Mouse (Mus musculus) layer of hippocampus, adult 18-20 months (tissue): ENCODE measurements at regions not wholly inside any gene's neighbourhood (a gene's known extent, or its start where the extent isn't known, plus 50 kb on each side); places are given as distances from the start of the nearest gene placed in this dataset.

Experiments used
- DNase-seq, 2 experiments: peaks; one replicate each; pipeline ENCODE4 v3.0.0; 2022; ENCODE audit warnings: low spot score in 2 of 2

DNA sequence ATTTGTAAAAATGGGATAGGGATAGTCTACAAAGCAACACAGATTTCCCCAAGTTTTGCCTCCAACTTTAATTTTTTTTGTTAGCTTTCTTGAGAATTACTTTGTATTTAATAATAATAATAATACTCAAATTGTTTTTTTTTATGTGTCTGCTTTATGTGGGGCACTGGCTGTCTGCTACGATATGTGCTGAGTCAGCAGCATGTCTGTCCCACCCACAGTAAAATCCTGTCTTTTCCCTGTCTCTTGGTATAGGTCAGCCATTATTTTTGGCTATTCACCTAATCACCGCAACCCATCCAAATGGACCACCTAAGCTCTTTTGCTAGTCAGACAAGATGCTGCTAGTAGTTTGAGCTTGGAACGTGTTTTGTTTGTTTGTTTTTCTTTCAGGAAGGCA lies 473.0 kb downstream of the Hs3st4 start:
- DNase-seq = no peak

- DNase-seq = no peak
These were observed 504.7 kb downstream of the Hs3st4 start for GRCm38 (mm10) chr7:124487326-124487725.

DNA sequence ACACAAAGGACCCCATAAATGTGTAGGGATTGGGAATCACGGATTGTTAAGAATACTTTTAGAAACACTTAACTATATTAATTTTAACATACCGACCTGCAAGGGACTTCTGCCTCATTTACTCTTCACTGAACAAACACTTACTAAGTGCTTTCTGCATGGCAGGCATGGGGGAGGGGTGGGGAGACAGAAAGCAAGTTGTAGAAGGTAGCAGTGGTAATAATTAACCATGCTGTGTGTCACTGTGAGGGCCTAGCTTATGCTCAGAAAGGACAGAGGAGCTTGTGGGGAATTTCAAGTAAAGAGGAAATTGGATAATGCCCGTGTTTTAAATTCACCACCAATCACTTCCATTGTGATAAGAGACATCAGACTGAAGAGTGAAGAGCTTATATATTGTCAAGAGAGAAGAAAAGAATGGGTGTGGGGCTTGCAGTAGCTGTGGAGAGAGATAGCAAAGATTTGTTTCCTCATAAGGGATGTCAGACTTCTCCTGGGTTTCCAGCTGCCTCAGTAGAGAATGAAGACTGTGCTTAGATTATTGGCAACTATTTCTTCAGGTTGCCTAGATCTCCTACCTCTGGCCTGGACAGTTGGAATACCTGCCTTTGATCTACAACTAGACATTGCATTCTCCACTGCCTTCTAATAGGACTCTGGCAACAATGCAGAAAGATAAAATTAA lies 508.6 kb downstream of the Hs3st4 start:
- DNase-seq = no peak

GRCm38 (mm10) chr7:124491851-124492390 lies 509.3 kb downstream of the Hs3st4 start:
- DNase-seq = no peak

DNA sequence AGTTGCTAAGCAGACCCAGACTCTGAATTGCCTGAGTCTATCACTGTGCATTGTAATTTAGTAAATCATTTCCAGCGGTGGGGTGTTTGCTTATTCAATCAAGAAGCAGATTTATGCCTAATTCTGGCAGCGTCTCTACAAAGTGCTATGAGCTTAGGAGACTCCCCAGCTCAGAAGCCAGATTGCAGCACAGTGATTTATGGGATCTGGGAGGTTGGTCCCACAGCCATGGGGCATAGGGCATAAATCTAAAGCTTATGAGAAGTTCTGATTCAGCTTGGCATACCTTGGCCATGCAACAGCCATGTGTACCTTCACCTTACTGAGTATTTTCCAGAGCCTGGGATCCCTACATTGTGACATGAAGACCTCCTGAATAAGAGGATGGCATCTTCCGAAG lies 518.0 kb downstream of the Hs3st4 start:
- no peak for DNase-seq

DNA sequence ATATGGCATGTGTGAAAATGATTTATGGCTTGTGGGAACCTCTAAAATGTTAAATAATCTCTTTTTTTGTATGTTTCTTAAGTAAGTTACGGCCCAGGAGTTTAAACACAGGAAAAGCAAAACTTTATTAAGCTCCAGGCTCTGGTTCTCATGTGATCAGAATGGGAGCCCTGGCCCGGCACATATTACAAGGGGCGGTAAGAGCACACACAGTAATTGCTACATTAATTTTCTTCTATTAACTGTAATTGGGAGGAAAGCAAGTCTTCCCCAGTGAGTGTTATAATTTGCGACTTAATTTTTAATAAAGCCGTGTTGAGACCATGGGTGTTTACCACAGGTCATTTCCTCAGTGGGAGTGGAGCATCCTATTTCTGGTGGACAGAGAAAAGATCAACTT lies 520.1 kb downstream of the Hs3st4 start:
- no peak for DNase-seq

GRCm38 (mm10) chr7:124549038-124549437 lies 566.4 kb downstream of the Hs3st4 start:
- no peak for DNase-seq

- no peak for DNase-seq
These were observed 574.5 kb downstream of the Hs3st4 start for GRCm38 (mm10) chr7:124557213-124557612.

GRCm38 (mm10) chr7:124570804-124571203 lies 588.1 kb downstream of the Hs3st4 start:
- no peak for DNase-seq

DNA sequence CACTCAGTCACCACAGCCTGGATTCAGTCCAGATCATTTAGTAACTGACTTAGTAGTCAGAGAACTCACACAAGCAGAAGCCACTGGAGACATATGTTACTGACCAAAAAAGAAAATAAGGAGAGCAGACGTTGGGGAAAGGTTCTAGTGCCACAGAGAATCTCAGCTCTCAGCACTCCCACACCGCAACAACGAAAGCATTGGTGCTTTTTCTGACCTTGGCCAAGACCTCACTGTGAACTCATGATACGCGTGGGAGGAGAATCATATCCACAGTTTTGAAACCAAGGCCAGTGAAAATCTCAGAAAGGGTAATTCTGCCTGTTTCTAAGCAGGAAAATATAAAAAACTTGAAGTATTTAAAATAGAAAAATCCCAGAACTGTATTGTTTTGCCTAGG lies 591.0 kb downstream of the Hs3st4 start:
- no peak for DNase-seq

DNA sequence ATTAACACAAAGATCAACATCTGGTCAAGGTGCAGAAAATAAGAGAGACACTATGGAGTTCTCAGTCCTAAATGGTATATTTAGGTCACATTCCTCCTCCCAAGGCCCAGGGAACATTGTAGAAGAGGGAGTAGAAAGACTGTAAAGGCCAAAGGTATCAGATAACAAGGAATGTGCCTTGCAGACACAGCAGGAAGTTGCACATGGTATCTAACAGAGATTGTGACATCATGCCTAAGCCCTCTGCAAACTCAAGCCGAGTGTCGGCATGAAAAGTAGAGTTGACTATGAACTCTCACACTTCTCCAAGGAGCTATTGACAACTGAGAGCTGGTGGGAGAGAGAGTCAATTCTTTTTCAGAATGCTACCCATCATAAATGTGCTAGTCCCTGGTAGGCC lies 598.7 kb downstream of the Hs3st4 start:
- no peak for DNase-seq

DNA sequence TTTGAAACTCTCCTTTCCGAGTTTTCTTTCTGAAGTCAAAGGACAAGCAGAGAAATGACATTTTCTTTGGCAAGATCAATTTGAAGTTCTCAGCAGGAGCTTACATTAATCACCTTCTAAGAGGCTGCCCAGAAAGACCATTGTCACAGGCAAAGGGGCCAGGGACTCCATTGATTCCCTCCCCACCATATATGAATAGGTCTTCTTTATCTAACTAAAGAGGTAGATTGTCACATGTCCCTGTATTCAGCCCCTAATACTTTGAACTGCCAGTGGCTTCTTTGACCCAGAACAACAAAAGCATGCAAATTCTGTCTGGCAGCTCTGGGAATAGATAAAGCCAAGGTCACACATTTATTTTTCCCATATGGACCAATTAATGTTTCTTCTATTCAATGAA lies 602.6 kb downstream of the Hs3st4 start:
- DNase-seq = no peak

GRCm38 (mm10) chr7:124591369-124591768 lies 608.7 kb downstream of the Hs3st4 start:
- no peak for DNase-seq

DNA sequence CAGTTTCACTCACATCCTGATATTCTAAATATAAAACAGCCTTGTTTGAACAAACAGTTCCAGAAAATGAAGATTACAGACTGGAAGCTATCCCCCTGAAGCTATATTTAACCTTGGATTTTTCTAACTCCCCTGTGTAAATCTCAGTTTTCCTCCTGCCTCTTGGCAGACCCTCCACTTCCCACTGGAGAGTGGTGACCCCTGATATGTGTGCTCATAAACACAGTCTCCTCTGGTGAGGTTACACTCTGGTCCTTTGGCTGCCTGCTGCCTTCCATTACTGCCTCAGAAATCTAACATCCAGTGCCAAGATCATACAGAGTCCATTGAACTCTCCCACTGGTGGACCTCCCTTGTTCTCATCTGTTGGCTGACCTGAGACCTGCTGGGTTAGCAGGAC lies 610.8 kb downstream of the Hs3st4 start:
- no peak for DNase-seq

- no peak for DNase-seq
These were observed 618.1 kb downstream of the Hs3st4 start for GRCm38 (mm10) chr7:124600767-124601166.

DNA sequence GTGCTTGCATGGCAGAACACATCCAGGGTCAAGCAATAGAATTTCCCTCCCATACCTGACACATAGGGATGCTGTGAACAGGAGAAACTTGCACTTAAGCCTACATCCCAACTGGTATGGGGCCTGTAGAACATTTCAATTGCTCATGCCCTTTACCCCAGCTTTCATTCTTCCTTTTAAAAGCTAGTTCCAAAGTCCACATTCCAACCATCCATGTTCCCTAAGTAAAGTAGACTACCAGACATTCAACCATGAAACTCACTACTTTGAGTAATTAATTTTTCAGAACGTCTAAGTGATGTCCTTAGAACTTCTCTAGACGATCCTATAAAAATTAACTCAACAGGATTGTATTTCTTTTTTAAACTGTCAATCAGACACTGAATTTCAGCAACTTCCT lies 621.9 kb downstream of the Hs3st4 start:
- no peak for DNase-seq

GRCm38 (mm10) chr7:124605978-124606377 lies 623.3 kb downstream of the Hs3st4 start:
- DNase-seq = no peak

- no peak for DNase-seq
These were observed 624.4 kb downstream of the Hs3st4 start for GRCm38 (mm10) chr7:124607061-124607460.

DNA sequence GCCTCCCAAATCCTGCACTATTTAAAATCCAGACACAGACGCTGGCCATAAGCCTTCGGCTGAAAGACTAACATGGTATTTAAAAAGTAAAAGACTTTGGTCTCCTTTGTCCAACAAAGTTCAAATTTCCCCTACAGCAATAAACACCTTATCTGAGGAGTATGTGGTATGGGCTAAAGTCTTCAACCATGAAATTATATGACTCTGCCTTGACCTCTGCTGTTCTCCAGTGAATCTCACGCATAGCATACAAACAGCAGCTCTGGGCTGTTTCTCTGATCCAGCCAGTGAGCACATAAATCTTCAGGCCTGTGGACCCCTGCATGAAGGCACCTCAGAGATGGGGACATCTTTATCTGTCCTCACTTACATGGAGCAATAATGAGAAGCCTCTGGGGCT lies 627.8 kb downstream of the Hs3st4 start:
- no peak for DNase-seq

DNA sequence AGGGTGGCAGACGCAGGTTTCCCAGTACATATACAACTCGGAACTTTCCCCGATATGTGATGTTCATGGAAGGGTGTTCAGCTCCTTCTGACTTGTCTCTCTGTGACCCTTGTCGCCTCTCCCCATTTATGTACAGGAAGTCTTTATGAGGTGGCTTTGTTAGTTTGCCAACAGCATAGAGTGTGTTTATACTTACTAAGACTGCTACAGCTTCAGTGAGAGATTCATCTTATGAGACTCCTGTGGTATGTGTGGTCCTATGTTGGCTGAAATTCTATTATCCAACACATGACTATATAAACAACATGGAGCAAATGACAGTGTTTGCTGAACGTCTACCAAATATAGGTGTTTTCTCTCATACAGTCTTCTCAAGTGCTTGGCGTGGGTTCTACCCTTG lies 664.5 kb downstream of the Hs3st4 start:
- no peak for DNase-seq

- no peak for DNase-seq
These were observed 684.7 kb downstream of the Hs3st4 start for GRCm38 (mm10) chr7:124667180-124667968.

- DNase-seq = no peak
These were observed 685.4 kb downstream of the Hs3st4 start for GRCm38 (mm10) chr7:124668058-124668457.

GRCm38 (mm10) chr7:124670477-124670876 lies 687.8 kb downstream of the Hs3st4 start:
- DNase-seq = no peak
